Mouse (Mus musculus) left cerebral cortex, postnatal 14 days (tissue): ENCODE results near the gene Lhfpl2. TPM values are rescaled to one million over a fixed set of nuclear protein-coding genes. Genes with fewer than 3 reads are reported as not detected.

Experiments
- DNase-seq, 2 experiments: peaks; one replicate each; pipeline ENCODE4 v3.0.0; 2021 to 2022; ENCODE audit warnings: low spot score in 2 of 2, mixed read lengths in 1 of 2
- intact Hi-C: fragments of 180-260 bp; cut with DNase I; formaldehyde crosslinking; loops from one replicate; pipeline ENCODE4 v1.15.1; 2025
- total RNA-seq, 2 experiments: library from RNA; stranded (reverse); gene quantifications; 2 replicates each; pipeline ENCODE4 v1.2.3; 2021

Gene Lhfpl2
- total RNA-seq, 2 experiments from 2014 or later: 20.8 TPM

DNA sequence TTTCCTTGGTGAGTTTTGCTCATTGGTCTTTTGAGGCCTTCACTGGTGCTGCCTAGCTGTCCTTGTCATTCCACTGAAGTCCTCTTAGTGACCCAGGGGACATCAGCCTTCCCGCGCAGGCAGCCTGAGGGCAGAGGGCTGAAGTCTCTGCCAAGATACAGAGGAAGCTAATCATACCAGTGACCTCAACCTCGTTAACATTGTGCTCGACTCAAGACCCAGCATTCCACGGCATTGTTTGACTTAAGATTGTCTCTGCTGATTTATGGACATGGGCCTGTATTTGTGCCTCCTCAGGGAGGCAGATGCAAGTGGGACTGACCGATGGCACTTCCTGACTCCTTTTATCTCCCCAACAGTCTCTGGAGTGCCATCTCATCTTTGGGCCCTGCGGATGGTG lies 7.0 kb downstream of the Lhfpl2 start:
- intact Hi-C loops: no loop called here
- DNase-seq: no peak

DNA sequence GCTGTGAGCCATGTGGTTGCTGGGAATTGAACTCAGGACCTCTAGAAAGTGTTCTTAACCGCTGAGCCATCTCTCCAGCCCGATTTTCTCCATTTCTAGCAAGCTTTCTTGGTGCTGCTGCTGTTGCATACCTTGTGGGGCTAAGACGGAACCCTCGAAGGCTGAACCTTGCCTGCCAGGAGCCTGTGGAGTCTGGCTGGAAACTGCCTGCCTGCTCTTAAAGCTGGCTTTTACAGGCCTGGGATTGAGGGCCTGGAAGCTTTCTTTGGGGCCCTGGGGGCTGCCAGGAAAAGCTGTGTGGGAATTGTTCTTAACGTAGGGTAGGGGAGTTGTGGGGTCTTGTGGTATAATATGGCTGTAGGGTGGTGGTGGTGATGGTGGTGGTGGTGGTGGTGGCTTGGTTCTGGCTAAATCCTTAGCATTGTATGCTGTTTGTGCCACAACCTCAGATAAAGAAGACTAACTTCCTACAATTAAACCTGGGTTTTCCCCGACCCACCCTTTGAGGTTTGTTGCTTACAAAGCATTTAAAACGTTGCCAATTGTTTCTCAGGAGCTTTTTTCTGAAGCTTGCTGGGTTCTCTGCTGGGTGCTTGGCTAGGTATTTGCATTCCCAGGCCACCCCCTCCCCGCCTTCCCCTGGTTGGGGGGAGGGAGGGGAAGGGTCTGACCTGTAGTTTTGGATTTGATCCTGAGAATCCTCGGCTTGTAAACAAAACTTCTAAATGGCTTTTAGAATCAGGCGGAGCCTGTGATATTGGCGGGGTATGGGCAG lies 7.9 kb downstream of the Lhfpl2 start:
- intact Hi-C loops: no loop called here
- no peak for DNase-seq

DNA sequence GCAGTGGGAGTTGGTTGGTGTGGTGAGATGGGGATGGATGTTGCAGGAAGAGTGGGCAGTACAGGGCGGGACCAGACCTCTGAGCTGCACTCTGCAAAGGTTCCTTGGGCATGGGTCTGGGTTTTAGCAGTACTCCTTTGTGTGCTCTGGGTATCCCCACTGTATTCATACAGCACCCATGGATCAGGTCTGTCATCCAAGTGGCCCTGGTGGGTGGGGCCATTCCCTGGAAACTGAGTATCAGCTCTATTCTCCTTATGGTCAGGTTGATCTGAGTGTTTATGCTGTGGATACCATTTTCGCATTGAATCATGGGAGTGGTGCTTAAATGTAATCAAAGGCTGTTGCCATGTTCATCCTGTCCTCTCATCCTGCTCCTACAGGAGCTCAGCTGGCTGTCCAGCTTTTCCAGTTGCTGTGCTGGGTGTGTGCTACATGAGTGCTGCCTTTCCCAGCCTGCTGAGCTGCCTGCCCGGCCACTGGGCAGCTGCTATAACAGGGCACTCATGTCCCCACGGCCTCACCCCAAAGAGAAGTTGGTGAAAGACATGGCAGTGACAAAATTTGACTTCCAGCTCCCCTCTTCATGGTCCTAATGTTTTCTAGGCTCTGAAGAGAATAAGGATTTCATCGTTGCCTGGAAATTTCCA lies 9.2 kb downstream of the Lhfpl2 start:
- intact Hi-C loops: no loop called here
- DNase-seq: no peak

DNA sequence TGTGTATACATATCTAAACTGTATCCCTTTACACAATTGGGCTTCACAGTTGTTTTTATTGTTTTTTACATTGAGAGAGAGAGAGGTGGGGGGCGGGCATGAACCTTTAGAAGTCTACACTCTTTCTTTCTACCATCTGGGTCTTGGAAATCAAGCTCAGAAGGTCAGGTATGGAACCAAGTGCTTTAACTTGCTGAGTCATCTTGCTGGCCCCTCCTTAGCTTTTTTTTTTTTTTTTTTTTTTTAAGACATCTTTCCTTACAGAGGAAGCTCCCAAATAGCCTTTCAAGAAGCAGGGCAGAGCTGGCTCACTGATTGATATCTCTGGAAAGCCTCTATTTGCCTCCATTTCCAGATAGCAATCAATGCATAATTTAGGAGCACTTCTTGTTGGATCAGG lies 10.7 kb downstream of the Lhfpl2 start:
- DNase-seq: no peak
- intact Hi-C loops: no loop called here

DNA sequence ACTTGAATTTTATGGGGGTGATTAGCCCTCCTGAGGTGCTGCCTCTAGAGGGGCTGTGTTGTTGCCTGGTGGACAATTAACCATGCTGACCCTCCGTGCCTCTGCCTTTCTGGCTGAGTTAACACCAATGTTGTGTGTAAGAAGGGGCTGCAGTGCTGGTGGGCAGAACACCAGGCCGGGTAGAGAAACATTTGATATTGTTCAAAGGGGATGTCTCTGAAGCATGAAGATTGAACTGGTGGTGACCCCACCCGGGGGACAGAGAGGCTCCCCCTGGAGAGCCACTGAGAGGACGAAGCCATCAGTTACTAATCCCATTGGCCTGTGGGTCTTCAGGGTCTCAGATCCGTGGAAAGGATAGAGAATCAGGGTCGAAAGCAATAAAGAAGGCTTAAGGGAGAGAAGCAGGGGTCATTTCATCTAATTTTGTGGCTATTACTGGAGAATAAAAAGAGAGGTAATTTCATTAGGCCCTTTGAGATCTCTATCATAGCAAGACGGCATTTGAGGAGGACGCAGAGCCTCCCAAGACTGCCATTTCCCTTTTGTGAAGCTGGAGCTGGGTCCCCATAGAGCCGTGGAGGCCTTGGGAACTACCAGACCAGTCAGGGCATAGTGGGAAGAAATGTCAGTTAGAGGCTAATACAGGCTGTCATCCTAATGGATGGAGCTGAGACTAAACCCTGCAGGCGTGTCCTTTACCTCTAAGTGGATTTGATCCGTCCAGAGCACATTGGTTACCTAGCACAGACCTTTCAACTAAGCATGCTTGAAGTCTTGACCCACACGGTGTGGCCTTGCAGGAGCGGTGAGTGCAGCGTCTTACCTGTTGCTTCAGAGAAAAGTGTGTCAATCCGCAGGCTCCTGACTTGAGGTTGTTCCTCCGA lies 12.1 kb downstream of the Lhfpl2 start:
- DNase-seq: no peak
- intact Hi-C loops: no loop called here

DNA sequence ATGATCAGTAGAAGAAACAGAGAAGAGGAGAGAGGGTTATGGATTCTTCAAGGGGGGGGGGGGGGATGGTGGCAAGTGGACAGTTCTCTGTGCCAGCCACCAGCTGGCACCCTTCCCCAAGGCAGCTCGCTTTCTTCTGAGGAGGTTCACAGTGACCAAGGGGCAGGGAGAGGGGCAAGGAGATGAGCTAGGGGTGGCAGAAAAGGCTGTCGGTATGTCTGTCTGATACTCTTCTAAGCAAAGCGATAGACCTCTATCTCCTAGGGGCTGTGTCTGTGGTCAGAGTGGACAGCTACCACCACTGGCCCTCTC lies 12.7 kb downstream of the Lhfpl2 start:
- no peak for DNase-seq
- intact Hi-C loops: no loop called here

DNA sequence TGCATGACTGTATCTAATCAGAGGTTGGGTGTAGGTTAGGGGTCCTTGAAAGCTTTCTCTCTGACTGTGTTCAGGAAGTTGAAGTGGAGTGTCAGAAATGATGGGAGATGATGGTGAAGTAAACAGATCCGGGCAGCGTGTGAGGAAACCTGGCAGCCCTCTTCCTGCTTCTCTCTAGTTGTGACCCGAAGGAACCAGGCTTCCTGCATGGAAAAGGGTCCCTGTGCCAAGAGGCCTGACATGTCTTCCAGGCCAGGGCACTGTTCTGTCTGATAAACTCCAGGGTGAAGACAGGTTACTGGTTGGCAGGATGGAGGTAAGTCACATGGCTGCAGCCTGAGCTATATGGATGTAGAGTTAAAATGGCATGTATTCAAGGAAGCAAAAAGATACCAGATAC lies 13.3 kb downstream of the Lhfpl2 start:
- intact Hi-C loops: no loop called here
- no peak for DNase-seq

DNA sequence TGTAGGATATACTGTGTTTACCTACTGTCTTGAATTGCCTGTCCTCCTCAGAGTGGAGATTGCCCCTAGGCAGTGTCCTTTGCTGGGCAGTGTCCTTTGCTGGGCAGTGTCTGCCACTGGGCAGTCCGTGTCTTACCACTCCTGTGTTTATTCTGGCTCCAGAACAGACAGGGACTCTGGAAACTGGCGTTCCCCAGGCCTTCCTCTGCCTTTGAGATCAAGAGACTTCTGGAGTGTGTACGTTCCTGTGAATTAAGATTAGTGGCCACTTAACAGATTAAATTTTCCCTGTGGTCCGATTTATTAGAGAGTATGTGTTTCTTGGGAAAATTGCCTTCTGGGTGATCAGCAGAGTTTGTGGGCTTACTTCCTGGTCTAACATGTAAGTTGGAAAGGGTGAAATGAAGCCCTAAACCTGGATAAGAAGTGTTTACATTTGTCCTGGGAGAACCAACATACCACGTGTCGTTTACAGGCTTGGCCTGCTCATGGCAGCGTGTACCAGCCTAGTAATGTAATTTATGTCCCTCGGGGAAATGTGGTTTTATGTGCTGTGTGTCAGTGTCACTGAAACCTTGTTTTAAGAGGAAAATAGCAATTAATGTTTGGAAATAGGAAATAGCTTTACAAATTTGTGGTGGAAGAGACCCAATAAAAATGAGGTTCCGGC lies 15.6 kb downstream of the Lhfpl2 start:
- no peak for DNase-seq

DNA sequence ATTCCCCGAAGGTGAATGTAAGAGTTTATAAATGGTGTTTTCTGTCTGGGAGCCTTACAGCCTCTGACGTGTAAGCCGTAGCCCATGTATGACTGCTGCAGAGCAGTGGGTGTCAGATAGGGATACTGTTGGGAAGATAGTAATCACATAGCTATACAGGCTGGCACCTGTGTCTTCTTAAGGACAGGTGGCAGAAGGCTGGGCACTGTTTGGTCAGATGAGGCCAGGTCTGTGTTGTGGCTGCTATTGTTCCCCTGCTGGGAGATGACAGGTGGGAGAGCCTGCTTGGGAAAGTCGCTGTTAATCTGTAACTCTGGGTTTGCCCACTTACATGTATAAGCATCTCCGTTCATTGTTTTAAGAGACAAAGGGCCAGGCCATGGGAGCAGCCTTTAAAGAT lies 16.1 kb downstream of the Lhfpl2 start:
- intact Hi-C loops: no loop called here

More for the DNA sequence above, 15.6 kb downstream of the Lhfpl2 start:
- intact Hi-C loops: no loop called here

DNA sequence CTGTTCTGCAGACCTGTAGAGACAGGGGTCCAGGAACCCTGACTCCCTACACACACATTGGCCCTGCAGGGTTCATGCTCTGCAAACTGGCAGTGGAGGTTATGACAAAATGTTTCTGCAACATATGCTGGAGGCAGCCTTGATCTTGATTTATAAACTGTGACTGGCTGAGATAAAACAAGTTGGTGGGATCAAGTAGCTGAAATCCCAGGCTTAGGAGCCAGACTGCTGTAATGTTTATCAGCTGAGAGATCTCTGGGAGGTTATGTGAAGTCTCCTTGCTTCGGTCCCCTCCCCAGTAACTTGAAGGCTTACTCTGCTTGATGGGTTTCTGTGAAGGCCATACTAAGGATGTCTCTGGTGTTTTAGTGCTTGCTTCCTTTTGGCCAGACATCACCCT lies 17.6 kb downstream of the Lhfpl2 start:
- intact Hi-C loops: no loop called here
- DNase-seq: no peak

More for the DNA sequence above, 16.1 kb downstream of the Lhfpl2 start:
- DNase-seq: no peak

DNA sequence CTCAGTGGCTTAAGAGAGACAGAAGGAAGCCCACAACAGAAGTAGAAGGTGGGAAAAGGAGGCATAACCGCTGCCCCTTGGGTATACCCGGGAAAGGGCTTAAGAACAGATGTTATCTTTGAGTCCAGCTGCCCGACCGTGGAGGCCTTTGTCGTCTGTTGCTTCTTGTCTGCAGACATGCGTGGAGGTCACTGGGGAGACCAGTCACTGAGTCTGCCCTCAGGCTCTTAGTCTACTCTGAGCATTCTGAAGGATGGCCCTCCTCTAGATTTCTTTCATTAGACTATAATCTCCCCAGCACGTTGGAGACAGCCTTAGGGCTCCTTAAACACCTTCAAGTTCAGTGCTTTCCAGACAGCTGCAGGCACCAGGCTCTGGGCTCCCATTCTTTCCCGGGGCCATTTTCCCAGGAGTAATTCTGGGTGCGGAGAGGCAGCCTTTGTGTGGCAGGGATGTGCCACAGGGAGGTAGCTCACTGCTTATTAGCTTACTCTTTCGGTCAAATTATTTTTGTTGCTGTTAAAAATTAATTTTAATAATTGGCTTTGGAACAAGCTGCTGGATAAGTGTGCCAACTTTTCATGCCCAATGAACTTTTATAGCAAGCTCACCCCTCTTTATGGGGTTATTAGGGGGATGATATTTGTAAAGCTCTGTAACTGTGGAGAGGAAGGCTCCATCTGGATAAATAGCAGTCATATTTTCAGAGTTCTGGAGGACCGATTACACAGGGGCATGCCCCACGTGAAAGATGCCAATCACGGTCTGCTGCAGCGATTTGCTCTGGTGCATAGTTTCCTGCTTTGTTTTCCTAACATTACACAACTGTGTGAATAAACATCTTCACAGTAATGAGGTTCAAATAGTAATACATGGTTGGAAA lies 19.8 kb downstream of the Lhfpl2 start:
- intact Hi-C loops: no loop called here
- DNase-seq: no peak

DNA sequence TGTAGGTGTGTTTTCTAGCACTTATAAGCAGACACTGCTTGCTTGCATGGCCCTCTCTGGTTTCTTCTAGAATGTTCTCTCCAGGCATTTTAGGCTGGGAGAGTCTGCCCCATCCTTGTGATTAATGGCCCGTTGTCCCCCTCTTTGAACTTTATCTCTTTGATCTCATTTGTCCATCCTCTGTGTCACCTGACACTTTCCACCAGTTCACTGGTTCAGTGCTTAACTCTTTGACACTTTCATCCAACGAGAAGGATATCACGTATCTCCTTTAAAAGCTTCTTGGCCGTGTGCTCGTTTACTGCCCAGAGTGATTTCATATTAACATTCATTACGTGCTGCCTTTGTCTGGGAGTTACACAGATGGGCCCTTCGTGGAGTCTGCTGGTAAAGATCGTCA lies 25.6 kb downstream of the Lhfpl2 start:
- no peak for DNase-seq
- intact Hi-C loops: no loop called here

DNA sequence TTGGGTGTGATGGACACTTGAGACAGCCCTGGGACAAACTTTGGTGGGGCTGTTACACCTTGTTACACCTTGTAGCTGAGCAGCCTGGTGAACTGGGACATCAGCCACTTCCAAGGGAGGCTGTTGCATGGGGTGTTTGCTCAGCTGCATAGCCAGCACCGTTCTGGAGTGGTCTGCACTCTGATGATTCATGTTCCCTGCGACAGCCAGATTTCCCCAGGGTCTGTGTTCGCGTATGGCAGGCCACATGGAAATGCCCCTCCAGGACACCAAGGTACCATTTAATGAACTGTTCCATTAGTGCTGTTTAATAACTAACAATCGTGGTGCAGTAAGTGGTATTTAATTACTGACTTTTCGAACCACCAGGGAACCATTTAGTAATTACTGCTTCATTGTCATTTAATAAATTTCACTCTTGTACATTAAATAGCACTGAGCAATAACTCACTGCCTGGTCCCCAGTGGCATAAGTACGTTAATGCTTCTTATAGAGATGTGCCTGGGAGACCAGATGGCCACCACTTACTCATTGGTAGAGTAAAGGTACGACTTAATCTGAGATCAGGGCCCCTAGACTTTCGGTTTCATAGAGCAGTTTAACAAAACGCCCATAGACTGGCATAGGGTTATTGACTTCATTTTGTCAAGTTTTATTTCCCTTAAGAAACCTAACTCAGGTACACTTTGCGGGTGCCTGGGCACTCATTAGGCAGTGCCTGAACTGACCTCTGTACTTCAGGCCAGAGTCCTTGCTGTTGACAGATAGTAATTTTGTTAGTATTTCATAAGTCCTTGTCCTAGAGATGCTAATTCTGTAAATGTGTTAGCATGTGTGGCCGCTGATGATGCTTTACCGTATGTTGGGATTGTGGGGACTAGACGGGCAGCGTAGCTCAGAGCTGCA lies 26.9 kb downstream of the Lhfpl2 start:
- intact Hi-C loops: no loop called here
- no peak for DNase-seq

DNA sequence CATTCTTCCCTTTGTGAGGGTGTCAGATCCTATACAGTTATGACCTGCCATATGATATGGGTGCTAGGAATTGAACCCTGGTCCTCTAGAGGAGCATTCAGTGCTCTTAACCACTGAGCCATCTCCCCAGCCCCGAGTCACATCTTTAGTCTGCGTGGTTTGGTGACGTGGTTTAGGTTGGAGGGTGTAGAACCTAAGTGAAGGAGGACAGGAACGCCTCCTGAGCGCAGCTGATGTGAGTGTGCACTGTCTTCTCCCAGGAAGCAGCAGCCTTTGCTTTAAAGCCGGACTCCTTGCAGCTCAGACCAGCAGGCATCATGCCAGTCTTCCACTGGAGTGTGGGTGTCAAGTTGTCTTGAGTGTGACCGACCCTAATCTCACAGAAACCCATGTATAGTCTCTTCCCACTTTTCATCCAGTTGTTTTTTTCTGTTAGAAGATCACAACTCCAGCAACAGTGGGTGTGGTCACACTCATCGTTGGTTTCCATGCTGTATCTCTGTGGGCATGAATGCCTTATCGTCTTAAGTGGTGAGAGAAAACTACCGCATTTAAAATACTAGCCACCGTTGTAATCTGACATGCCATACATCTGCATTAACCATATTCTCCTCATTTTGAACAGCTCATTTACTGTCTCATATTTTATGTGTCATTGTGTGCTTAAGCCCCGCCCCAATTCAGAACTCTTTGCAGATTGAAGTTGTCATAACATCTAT lies 28.7 kb downstream of the Lhfpl2 start:
- intact Hi-C loops: no loop called here
- no peak for DNase-seq

DNA sequence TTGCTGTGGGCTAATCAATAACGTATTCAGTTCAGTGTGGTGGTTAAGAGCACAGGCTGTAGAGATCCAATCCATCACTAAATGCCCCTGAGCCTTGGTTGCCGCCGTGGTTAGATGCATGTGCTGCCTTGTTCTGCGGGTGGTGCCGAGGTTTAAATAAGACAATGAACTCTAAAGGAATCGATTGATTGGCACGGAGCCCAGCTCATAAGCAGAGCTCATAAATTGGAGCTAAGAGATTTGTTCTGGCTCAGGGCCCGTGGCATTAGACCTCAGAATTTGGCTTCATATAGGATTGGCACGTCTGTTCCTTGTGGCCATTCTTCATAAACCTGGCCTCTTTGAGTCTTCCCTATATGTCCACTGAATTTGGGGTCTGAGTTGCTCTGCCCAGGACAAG lies 29.5 kb downstream of the Lhfpl2 start:
- intact Hi-C loops: no loop called here
- no peak for DNase-seq

DNA sequence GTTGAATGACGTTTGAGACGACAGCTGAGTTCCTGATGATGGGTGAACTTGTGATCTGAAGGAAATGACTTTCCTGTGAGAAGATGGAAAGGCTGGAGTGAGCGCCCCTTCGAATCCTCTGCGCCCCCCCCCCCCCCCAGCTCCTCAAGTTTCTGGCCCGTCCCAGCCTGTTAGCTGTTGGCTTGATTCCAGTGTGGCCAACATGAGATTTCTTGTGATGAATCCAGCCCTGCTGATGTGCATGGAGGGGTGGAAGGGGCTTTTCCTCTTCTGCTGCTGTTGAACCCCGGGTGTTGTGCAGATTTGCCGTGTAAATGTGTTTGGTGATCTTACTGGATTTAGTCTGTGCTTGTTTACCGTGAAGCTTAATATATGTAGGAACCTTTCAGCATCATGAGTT lies 31.2 kb downstream of the Lhfpl2 start:
- DNase-seq: no peak
- intact Hi-C loops: no loop called here

DNA sequence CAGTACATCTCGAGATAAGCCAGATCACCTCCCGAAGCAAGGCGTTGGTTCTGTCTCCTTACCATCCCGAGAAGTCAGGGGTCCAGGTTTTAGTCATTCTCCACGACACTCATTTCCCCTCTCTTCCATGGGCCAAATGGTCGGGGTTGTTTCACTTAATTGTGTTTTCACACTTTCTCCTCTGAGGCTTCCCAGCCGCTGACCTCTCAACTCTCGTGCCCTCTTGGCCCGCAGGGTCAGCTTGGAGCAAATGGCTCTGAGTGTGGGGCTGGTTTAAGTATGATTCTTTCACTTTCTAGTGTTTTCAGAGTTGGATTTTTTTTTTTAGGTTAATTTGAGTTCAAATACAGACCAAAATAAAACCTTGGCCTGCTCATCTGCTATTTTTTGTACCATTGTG lies 31.7 kb downstream of the Lhfpl2 start:
- intact Hi-C loops: no loop called here
- no peak for DNase-seq
